Mouse (Mus musculus): ENCODE measurements around the gene Skint6. TPM values are rescaled to one million over a fixed set of nuclear protein-coding genes. Genes with fewer than 3 reads are reported as not detected.

The Skint6 gene
- polyA plus RNA-seq (2014; fragmentation: Illumina TruSeq; extraction: RNeasy Lipid Tissue Mini Kit (QIAGEN cat#74804); ENCODE audit: low read depth, low replicate concordance), result not detected

DNA sequence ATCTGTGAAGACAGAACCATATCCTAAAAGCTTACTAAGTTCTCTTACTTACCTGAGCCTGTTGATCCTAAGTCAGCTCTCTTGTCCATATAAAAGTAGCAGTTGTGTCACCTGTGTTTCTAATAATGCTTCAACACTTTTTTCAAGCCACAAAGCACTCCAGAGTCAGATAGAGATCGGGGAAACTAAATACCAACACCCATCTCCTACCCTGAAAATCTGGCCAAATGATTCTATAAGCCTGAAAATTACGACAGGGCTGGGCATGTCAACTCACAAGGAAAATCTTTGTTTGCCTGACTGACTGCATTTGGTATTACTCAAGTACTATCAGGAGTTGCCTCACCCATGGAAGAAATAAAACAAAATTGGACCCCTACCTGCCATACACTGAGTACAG lies at the start of gene Skint6:
TSS of gene Skint6 (minus strand) at position 101 of the 400 bp plus-strand sequence.

DNA sequence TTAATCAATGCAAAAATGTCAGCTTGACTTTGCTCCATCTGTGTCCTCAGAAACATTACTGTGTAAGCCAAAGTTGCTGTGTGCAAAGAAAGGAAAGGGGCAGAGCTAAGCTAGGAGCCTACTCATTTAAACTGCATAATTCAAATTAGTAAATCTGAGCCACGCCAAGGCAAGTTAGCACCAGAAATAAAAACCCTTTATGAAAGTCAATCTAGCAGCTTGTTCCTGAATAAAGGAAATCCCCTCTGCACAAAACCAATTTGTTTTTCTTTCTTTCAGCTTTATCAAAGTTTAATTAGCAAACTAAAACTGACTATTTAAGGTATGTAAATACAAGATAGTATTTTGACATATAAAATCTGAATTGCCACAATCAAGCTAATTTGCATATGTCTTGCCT lies 512.0 kb downstream of the Skint6 start, which contains the start of gene Skint10:
TSS of gene Skint10 (minus strand) at position 101 of the 400 bp plus-strand sequence.

